Mouse (Mus musculus) liver, adult 2 months (tissue): ENCODE measurements at regions not wholly inside any gene's neighbourhood (a gene's known extent, or its start where the extent isn't known, plus 50 kb on each side); places are given as distances from the start of the nearest gene placed in this dataset.

Experiments used
- CTCF ChIP-seq: fragments of 200-500 bp; IDR thresholded peaks from 2 replicates; pipeline ENCODE4 v1.5.1; 2011; ENCODE audit warnings: low read depth, low read length, control low read depth
- POLR2A ChIP-seq: fragments of 200-500 bp; IDR thresholded peaks from 2 replicates; pipeline ENCODE4 v1.6.1; 2011; ENCODE audit warnings: low read length, control low read depth; ENCODE audit not compliant: insufficient read depth; ENCODE audit errors: extremely low read depth

DNA sequence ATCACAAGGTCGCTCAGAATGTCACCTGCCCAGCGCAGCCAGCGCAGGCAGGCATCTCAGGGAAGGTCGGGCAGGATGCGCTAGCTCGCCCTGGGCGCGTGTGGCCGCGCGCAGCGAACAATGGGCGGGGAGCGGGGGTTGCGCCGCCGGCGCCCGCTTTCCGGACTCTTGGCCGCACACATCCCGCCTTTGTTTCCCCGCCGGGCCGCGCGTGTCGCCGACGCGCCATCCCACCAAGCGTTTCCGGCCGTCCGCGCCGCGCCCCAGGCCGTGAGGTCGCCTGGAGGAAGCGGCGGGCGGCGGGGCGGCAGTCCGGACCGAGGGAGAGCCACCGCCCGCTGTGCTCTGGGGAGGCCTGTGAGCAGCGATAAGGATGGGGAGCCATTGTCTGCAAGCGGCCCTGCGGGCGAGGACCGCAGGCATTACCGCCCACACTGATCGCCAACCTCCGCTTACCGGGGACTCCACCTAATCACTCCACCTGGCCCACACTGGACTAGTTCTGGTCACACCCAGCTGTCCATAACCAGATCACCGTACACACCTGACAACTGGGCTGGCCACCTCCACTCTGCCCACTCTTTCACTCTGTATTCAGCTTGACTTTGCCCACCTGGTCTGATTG lies 354.3 kb upstream of the Gm10295 start:
- no peak for TF ChIP-seq POLR2A
- no peak for TF ChIP-seq CTCF
